Mouse (Mus musculus) MEL (cell line): Measurements from ENCODE around the gene Zcchc10. TPM values are rescaled to one million over a fixed set of nuclear protein-coding genes. Genes with fewer than 3 reads are reported as not detected.

Experiments used
- DNase-seq: peaks from one replicate; pipeline ENCODE4 v3.0.0; 2011; ENCODE audit warnings: low read depth, low spot score
- H3K27ac ChIP-seq: 2 replicates; pipeline ENCODE4 v1.5.1; 2012; ENCODE audit warnings: low read depth, mild to moderate bottlenecking, control low read depth, low read length, moderate library complexity; ENCODE audit not compliant: control insufficient read depth
- H3K27me3 ChIP-seq, 2 experiments: fragments of 150-350 bp in 1 of 2; sonication (generic) in 1 of 2; 2 replicates each; pipeline ENCODE4 v1.6.1; 2012; ENCODE audit warnings: low read length in 2 of 2, mild to moderate bottlenecking in 2 of 2, improper control_type of control experiment in 1 of 2, moderate library complexity in 1 of 2; ENCODE audit not compliant: insufficient read depth in 2 of 2, control insufficient read depth in 1 of 2
- H3K36me3 ChIP-seq, 2 experiments: 2 replicates each; pipeline ENCODE4 v1.6.1; 2012 to 2014; ENCODE audit warnings: low read length in 2 of 2, improper control_type of control experiment in 1 of 2, inconsistent platforms in 1 of 2, mild to moderate bottlenecking in 1 of 2; ENCODE audit not compliant: insufficient read depth in 2 of 2, control insufficient read depth in 1 of 2
- H3K4me1 ChIP-seq, 2 experiments: fragments of 150-350 bp in 1 of 2; sonication (generic) in 1 of 2; 2 replicates each; pipeline ENCODE4 v1.6.1; 2012; ENCODE audit warnings: low read length in 2 of 2, improper control_type of control experiment in 1 of 2, mild to moderate bottlenecking in 1 of 2; ENCODE audit not compliant: insufficient read depth in 2 of 2, control insufficient read depth in 1 of 2
- H3K4me3 ChIP-seq, 2 experiments: fragments of 150-350 bp in 1 of 2; sonication (generic) in 1 of 2; 2 replicates each; pipeline ENCODE4 v1.5.1; 2012; ENCODE audit warnings: low read depth in 2 of 2, low read length in 2 of 2, mild to moderate bottlenecking in 2 of 2, moderate library complexity in 2 of 2, control low read depth in 1 of 2, improper control_type of control experiment in 1 of 2; ENCODE audit not compliant: control insufficient read depth in 1 of 2, insufficient read depth in 1 of 2
- H3K79me2 ChIP-seq: 2 replicates; pipeline ENCODE4 v1.6.1; 2012; ENCODE audit warnings: mild to moderate bottlenecking, low read length, moderate library complexity; ENCODE audit not compliant: control insufficient read depth, poor library complexity, insufficient read depth
- H3K9ac ChIP-seq: 2 replicates; pipeline ENCODE4 v1.6.1; 2012; ENCODE audit warnings: low read depth, mild to moderate bottlenecking, control low read depth, low read length, moderate library complexity; ENCODE audit not compliant: control insufficient read depth, poor library complexity, severe bottlenecking
- H3K9me3 ChIP-seq: fragments of 150-350 bp; sonication (generic); replicated peaks from 2 replicates; pipeline ENCODE4 v1.6.1; 2012; ENCODE audit warnings: mild to moderate bottlenecking, low read length, improper control_type of control experiment, moderate library complexity; ENCODE audit not compliant: insufficient read depth
- BHLHE40 ChIP-seq: IDR thresholded peaks from 2 replicates; pipeline ENCODE4 v1.6.1; 2012; ENCODE audit warnings: low read depth, mild to moderate bottlenecking, inconsistent platforms, low read length, improper control_type of control experiment, borderline replicate concordance
- CHD2 ChIP-seq: IDR thresholded peaks from 2 replicates; pipeline ENCODE4 v1.6.1; 2011; ENCODE audit warnings: low read length, improper control_type of control experiment
- ELF1 ChIP-seq: IDR thresholded peaks from 2 replicates; pipeline ENCODE4 v1.6.1; 2014; ENCODE audit warnings: low read depth, mild to moderate bottlenecking, inconsistent platforms, low read length, improper control_type of control experiment, moderate library complexity
- EP300 ChIP-seq, 2 experiments: IDR thresholded peaks; 2 replicates each; pipeline ENCODE4 v1.6.1; 2011; ENCODE audit warnings: improper control_type of control experiment in 2 of 2, low read length in 2 of 2, low read depth in 1 of 2, mild to moderate bottlenecking in 1 of 2
- ETS1 ChIP-seq: IDR thresholded peaks from 2 replicates; pipeline ENCODE4 v1.6.1; 2012; ENCODE audit warnings: low read depth, mild to moderate bottlenecking, inconsistent platforms, low read length, improper control_type of control experiment, moderate library complexity
- GABPA ChIP-seq: IDR thresholded peaks from 2 replicates; pipeline ENCODE4 v1.6.1; 2012; ENCODE audit warnings: low read depth, mild to moderate bottlenecking, inconsistent platforms, low read length, improper control_type of control experiment, moderate library complexity
- HCFC1 ChIP-seq: IDR thresholded peaks from 2 replicates; pipeline ENCODE4 v1.6.1; 2012; ENCODE audit warnings: low read depth, mild to moderate bottlenecking, inconsistent platforms, low read length, improper control_type of control experiment, moderate library complexity
- MAFK ChIP-seq: IDR thresholded peaks from 2 replicates; pipeline ENCODE4 v1.6.1; 2011; ENCODE audit warnings: low read depth, mild to moderate bottlenecking, low read length, improper control_type of control experiment, borderline replicate concordance
- MAX ChIP-seq: IDR thresholded peaks from 2 replicates; pipeline ENCODE4 v1.6.1; 2011; ENCODE audit warnings: low read length, improper control_type of control experiment
- MAZ ChIP-seq: IDR thresholded peaks from 2 replicates; pipeline ENCODE4 v1.6.1; 2012; ENCODE audit warnings: low read depth, mild to moderate bottlenecking, inconsistent platforms, low read length, improper control_type of control experiment
- MEF2A ChIP-seq: IDR thresholded peaks from 2 replicates; pipeline ENCODE4 v1.6.1; 2014; ENCODE audit warnings: low read depth, mild to moderate bottlenecking, inconsistent platforms, low read length, improper control_type of control experiment; ENCODE audit not compliant: poor library complexity, insufficient replicate concordance, severe bottlenecking; ENCODE audit errors: extremely low read depth
- NELFE ChIP-seq: IDR thresholded peaks from 2 replicates; pipeline ENCODE4 v1.6.1; 2011; ENCODE audit warnings: low read depth, low read length, improper control_type of control experiment
- NRF1 ChIP-seq: IDR thresholded peaks from 2 replicates; pipeline ENCODE4 v1.6.1; 2014; ENCODE audit warnings: low read depth, mild to moderate bottlenecking, inconsistent platforms, low read length, improper control_type of control experiment, moderate library complexity; ENCODE audit not compliant: poor library complexity, insufficient read depth, severe bottlenecking
- POLR2A ChIP-seq, 2 experiments: IDR thresholded peaks; 2 replicates each; pipeline ENCODE4 v1.6.1; 2011 to 2012; ENCODE audit warnings: low read length in 2 of 2, mild to moderate bottlenecking in 2 of 2, control low read depth in 1 of 2, improper control_type of control experiment in 1 of 2, low read depth in 1 of 2, moderate library complexity in 1 of 2; ENCODE audit not compliant: control insufficient read depth in 1 of 2, insufficient read depth in 1 of 2, poor library complexity in 1 of 2
- POLR2AphosphoS2 ChIP-seq: IDR thresholded peaks from 2 replicates; pipeline ENCODE4 v1.6.1; 2011; ENCODE audit warnings: low read length, improper control_type of control experiment
- RCOR1 ChIP-seq: IDR thresholded peaks from 2 replicates; pipeline ENCODE4 v1.6.1; 2012; ENCODE audit warnings: low read depth, mild to moderate bottlenecking, inconsistent platforms, low read length, improper control_type of control experiment
- SIN3A ChIP-seq: IDR thresholded peaks from 2 replicates; pipeline ENCODE4 v1.6.1; 2012; ENCODE audit warnings: low read length, improper control_type of control experiment, inconsistent platforms
- SMC3 ChIP-seq: IDR thresholded peaks from 2 replicates; pipeline ENCODE4 v1.6.1; 2011; ENCODE audit warnings: low read depth, low read length, improper control_type of control experiment
- TAL1 ChIP-seq: IDR thresholded peaks from 2 replicates; pipeline ENCODE4 v1.6.1; 2012; ENCODE audit warnings: mild to moderate bottlenecking, inconsistent platforms, low read length, moderate library complexity, mixed read lengths
- TBP ChIP-seq: IDR thresholded peaks from 2 replicates; pipeline ENCODE4 v1.8.0; 2011; ENCODE audit warnings: low read depth, low read length, improper control_type of control experiment
- TCF12 ChIP-seq: IDR thresholded peaks from 2 replicates; pipeline ENCODE4 v1.6.1; 2014; ENCODE audit warnings: low read depth, mild to moderate bottlenecking, inconsistent platforms, low read length, improper control_type of control experiment, moderate library complexity
- UBTF ChIP-seq: IDR thresholded peaks from 2 replicates; pipeline ENCODE4 v1.6.1; 2012; ENCODE audit warnings: low read depth, mild to moderate bottlenecking, inconsistent platforms, low read length, improper control_type of control experiment, moderate library complexity, borderline replicate concordance; ENCODE audit not compliant: insufficient read depth
- USF1 ChIP-seq: IDR thresholded peaks from 2 replicates; pipeline ENCODE4 v1.6.1; 2014; ENCODE audit warnings: low read depth, mild to moderate bottlenecking, inconsistent platforms, low read length, improper control_type of control experiment, moderate library complexity
- USF2 ChIP-seq, 2 experiments: IDR thresholded peaks; 2 replicates each; pipeline ENCODE4 v1.6.1; 2011 to 2012; ENCODE audit warnings: improper control_type of control experiment in 2 of 2, low read length in 2 of 2, borderline replicate concordance in 1 of 2, inconsistent platforms in 1 of 2, low read depth in 1 of 2, mild to moderate bottlenecking in 1 of 2; ENCODE audit not compliant: insufficient read depth in 1 of 2
- ZC3H11A ChIP-seq: IDR thresholded peaks from 2 replicates; pipeline ENCODE4 v1.6.1; 2012; ENCODE audit warnings: low read depth, mild to moderate bottlenecking, inconsistent platforms, low read length, improper control_type of control experiment
- ZNF384 ChIP-seq: IDR thresholded peaks from 2 replicates; pipeline ENCODE4 v1.6.1; 2012; ENCODE audit warnings: low read depth, mild to moderate bottlenecking, inconsistent platforms, low read length, improper control_type of control experiment
- polyA plus RNA-seq, 2 experiments: library from polyadenylated mRNA; stranded (reverse) in 1 of 2; unstranded in 1 of 2; fragments of >175 nt in 1 of 2; fragments of >200 nt in 1 of 2; gene quantifications; 2 replicates each; pipeline versions ENCODE4 v1.2.1 to v1.2.4; 2012; ENCODE audit warnings: low replicate concordance in 2 of 2, low read depth in 1 of 2; ENCODE audit not compliant: insufficient read length in 2 of 2, insufficient read depth in 1 of 2, missing spikeins in 1 of 2
- total RNA-seq: library from RNA; depleted of rRNA; stranded (reverse); fragments of 300-350 nt; gene quantifications from 2 replicates; pipeline ENCODE4 v1.2.3, GENCODE M21; 2012

Zcchc10 gene
- total and polyA plus RNA-seq, 3 experiments, result 11.6 to 169 (median 36.2) TPM

DNA sequence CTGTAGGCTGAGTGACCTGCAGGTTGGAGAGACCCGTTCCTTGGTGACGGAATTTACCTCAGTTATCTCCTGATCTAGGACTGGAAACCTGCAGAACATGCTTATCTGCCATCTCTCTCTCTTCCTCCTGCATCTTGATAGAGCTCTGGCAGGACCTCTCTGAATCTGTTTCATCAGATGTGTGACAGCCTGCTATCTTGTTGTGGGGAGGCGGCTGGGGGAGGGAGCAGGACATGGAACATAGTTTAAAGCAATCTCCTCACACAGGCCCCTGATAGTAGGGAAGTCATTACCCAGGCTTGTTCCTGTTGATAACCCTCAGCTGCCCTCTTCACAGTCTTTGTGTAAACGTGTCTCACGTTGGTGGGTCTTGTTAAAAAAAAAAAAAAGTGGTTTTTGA, 20.8 kb downstream of the Zcchc10 start (continued):
- TF ChIP-seq NELFE (no peak), TCF12 (peak; percentile 96)

DNA sequence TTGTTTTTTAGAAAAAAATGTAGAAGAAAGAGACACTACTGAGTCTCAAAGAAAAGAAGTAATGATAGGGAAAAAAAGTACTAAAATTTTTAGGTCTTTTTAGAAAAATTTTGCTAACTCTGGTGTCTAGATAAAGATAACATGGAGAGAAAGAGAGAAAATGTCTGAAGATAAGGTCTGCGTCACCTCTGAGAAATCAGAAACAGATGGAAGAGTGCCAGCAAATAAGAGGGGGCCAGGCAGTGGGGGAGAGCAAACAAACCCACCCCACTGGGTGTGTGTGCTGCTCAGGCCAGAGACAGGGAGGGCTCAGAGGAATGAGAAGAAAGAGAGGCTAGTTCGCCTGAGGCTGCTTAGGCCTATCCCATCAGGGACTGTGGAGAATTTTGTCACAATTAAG, 21.3 kb downstream of the Zcchc10 start:
- H3K9ac ChIP-seq, result no peak overlapping the region
- TF ChIP-seq MAZ, result 0 out of 2 replicates have a peak, but pooled peaks have one; percentile 3
- no peak for TF ChIP-seq MAFK
- 0 out of 2 replicates have a peak, but pooled peaks have one; percentile 6 for TF ChIP-seq BHLHE40
- TF ChIP-seq MEF2A, result 0 out of 2 replicates have a peak, but pooled peaks have one; percentile 35
- no peak for TF ChIP-seq TAL1
- TF ChIP-seq MAX, result peak; percentile 6; the same call in 1 of the 2 replicates
- TF ChIP-seq POLR2AphosphoS2, result no peak
- TF ChIP-seq ZNF384, result peak; percentile 57; the same call in 1 of the 2 replicates
- TF ChIP-seq HCFC1, result 0 out of 2 replicates have a peak, but pooled peaks have one; percentile 1
- 0 out of 2 replicates have a peak, but pooled peaks have one; percentile 10 for TF ChIP-seq ETS1
- no peak overlapping the region for H3K27ac ChIP-seq
- peak; percentile 46 for DNase-seq
- peaks cover 0 to 31% of the 10 kb centered on the region in 2 experiments; a peak in 2 of 4 replicates for H3K36me3 ChIP-seq
- H3K9me3 ChIP-seq, result no peaks in the 10 kb centered on the region
- peaks cover 22 to 36% of the 10 kb centered on the region in 2 experiments for H3K4me1 ChIP-seq
- H3K27me3 ChIP-seq, result no peaks in the 10 kb centered on the region
- no peak overlapping the region for H3K4me3 ChIP-seq
- peaks cover 3% of the 10 kb centered on the region for H3K79me2 ChIP-seq

- Histone ChIP-seq H3K36me3 (peaks cover 7 to 35% of the 10 kb centered on the region in 2 experiments), H3K27ac (peak within 1 kb of the TSS; percentile 93), H3K4me3 (peak within 1 kb of the TSS; percentile 88 to 98), H3K27me3 (no peaks in the 10 kb centered on the region), H3K9me3 (no peaks in the 10 kb centered on the region), H3K9ac (peak within 1 kb of the TSS; percentile 100), H3K4me1 (peaks cover 21 to 25% of the 10 kb centered on the region in 2 experiments), H3K79me2 (peaks cover 31% of the 10 kb centered on the region)
- DNase-seq, result peak; percentile 92
- no peak for TF ChIP-seq CHD2
- TF ChIP-seq USF1, result peak; percentile 97
- TF ChIP-seq USF2 (IDR thresholded peaks at IDR 0.05; ENCODE audit: borderline replicate concordance in 1 of 2, insufficient read depth in 1 of 2, low read depth in 1 of 2, low read length in 2 of 2), result peak; percentile 79 to 97
- TF ChIP-seq UBTF, result peak; percentile 77
- TF ChIP-seq MAZ, result peak; percentile 76
- no peak for TF ChIP-seq TBP
- peak; percentile 67 to 88; a peak in 3 of 4 replicates for TF ChIP-seq POLR2A (IDR thresholded peaks at IDR 0.05; ENCODE audit: control insufficient read depth in 1 of 2, insufficient read depth in 1 of 2, low read depth in 1 of 2, low read length in 2 of 2, poor library complexity in 1 of 2)
- peak; percentile 56 for TF ChIP-seq NRF1
- TF ChIP-seq ZC3H11A, result no peak
- no peak for TF ChIP-seq EP300 (IDR thresholded peaks at IDR 0.05; ENCODE audit: low read depth in 1 of 2, low read length in 2 of 2)
- peak; percentile 78 for TF ChIP-seq SIN3A
- peak; percentile 81; the same call in 1 of the 2 replicates for TF ChIP-seq BHLHE40
- TF ChIP-seq POLR2AphosphoS2, result peak; percentile 44; the same call in 1 of the 2 replicates
- no peak for TF ChIP-seq ELF1
- peak; percentile 88 for TF ChIP-seq NELFE
- no peak for TF ChIP-seq RCOR1
- no peak for TF ChIP-seq GABPA
- no peak for TF ChIP-seq SMC3
These were observed 26.1 kb downstream of the Zcchc10 start, which contains the start of gene Aff4 for GRCm38 (mm10) chr11:53350291-53351223. TSS of gene Aff4 (plus strand) at chr11:53350833.
